Mouse (Mus musculus) embryonic fibroblast, embryonic 13.5 days (primary cell): ENCODE data around the gene Notch3.

Source experiments
- CTCF ChIP-seq: IDR thresholded peaks from 2 replicates; pipeline ENCODE4 v1.5.1; 2011; ENCODE audit warnings: mild to moderate bottlenecking, control low read depth, low read length, moderate library complexity, borderline replicate concordance; ENCODE audit not compliant: insufficient read depth
- POLR2A ChIP-seq: IDR thresholded peaks from 2 replicates; pipeline ENCODE4 v1.6.1; 2011; ENCODE audit warnings: low read depth, mild to moderate bottlenecking, control low read depth, low read length, moderate library complexity

DNA sequence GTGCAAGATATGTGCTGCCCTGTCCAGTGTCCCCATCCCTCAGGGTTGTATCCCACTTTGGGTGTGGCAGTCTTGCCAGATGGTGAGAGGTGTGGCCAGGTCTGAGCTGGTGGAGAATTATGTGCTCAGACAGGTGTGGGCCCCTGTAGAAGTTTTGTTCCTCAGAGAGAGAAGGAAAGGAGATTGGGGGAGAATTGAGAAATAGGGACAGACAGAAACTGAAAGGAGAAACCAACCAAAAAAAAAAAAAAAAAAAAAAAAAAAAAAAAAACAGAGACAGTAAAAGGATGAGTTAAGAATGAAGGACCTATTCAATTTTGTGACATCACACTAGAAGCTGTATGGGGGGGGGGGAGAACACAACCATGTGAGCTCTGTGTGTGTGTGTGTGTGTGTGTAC is 1.9 kb downstream of the Notch3 start:
- no peak for TF ChIP-seq POLR2A
- no peak for TF ChIP-seq CTCF
